Mouse (Mus musculus): ENCODE data around the gene Klra2. TPM values are rescaled to one million over a fixed set of nuclear protein-coding genes. Genes with fewer than 3 reads are reported as not detected.
A peak's percentile ranks its signal among the peaks of the same experiment; 100 is the strongest.
"Not testable (repeated sequence)": the region's sequence is repeated elsewhere in the genome, so short reads cannot be mapped to it uniquely, and the experiment has no call there.

Klra2 gene
- 0.27 and 0.30 TPM in 2 replicates for polyA plus RNA-seq (2015; fragmentation: Nextera tagmentation; extraction: Ambion mirVana)

DNA sequence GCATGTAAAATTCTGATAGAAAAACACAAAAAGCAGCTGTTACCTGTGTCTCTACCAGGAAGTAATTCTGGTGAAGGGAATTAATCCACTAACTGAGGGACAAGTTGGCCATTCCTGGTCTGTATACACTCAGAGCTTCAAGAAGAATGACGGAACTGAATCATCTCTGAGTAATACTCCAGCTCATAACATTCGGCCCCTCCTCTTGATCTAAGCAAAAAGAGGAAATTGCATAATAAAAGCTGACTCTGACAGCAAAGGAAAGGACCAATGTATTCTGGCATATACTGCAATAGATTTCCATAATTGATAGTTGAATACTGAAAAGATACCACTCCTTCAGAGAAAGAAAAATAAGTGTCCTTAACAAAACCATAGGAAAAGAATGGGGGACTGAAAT, at the start of gene Klra2:
Gene Klra2, minus strand, starts transcription at position 157 of the 400 bp plus-strand sequence.
- Histone ChIP-seq H3K9ac (no peak within 1 kb of the TSS), H3K4me1 (no peaks in the 10 kb centered on the region), H3K9me3 (replicated peaks) (no peaks in the 10 kb centered on the region), H3K36me3 (no peaks in the 10 kb centered on the region), H3K4me2 (no peak within 1 kb of the TSS), H3K27ac (no peak within 1 kb of the TSS), H3K27me3 (no peaks in the 10 kb centered on the region), H3K4me3 (replicated peaks) (no peak within 1 kb of the TSS)
- WGBS: 85% methylated on average over 2 of the region's 2 CpGs
- no peak for ATAC-seq (replicated peaks; ENCODE audit: low FRiP score)

DNA sequence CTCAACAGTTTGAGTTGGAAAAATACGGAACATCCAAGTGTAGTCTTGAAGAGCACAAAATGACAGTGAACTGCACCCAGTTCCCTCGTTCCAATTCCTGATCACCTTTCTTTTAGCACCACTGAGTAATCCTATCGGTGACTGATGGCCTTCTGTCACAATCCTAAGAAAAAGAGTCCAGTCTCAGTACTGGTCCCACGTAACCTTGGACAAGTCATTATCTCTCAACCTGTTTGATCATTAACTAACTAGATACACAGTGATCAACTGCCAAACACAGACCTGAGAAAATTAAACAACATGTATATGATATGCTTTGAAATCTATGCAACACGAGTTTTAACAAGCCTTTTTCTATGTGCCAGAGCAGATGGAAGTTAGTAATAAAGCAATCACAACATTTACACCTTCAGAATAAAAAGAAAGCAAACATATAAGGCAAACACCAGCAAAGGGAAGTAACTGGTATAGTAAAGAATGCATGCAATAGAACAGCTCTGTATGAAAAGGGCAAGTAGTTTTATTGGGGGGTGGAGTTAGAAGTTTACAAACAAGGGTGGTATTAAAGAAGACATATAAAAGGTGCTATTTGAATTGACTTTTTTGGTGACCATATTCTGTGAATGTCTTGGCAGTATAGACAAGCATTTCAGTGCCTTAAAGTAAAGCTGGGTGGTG, 47.4 kb upstream of the Klra2 start:
- Histone ChIP-seq H3K9me3 (replicated peaks) (no peaks in the 10 kb centered on the region), H3K9ac (no peak overlapping the region), H3K27me3 (no peaks in the 10 kb centered on the region), H3K27ac (no peak overlapping the region), H3K4me1 (peaks cover 13% of the 10 kb centered on the region; the same call in 1 of the 2 replicates), H3K4me2 (no peak overlapping the region), H3K4me3 (replicated peaks) (no peak overlapping the region), H3K36me3 (no peaks in the 10 kb centered on the region)
- 81% methylated on average over 5 of the region's 5 CpGs for WGBS
- ATAC-seq (replicated peaks; ENCODE audit: low FRiP score): no peak

DNA sequence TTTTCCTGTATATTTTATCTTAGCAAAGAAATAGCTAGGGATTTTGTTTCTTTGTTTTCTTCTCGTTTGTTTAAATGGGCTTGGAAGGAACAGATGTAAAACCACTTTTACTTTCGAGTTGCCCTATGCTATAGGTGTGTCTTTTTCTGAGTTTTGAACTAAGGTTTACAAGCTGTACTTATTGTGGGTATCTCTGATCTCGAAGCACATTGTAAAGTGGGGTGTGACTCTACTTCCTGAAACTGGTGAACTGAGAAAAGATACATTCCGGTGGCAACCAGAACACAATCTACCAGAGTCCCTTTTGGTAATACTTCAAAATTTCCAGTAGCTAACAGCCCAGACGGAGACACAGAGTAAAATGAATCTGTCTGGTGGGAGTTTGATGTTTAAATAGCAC, 46.8 kb upstream of the Klra2 start:
- 85% methylated on average over 5 of the region's 5 CpGs for WGBS
- no peak overlapping the region for H3K9ac ChIP-seq
- 0 out of 2 replicates have a peak, but pooled peaks cover 2% of the 10 kb centered on the region for H3K36me3 ChIP-seq
- H3K9me3 ChIP-seq (replicated peaks): no peaks in the 10 kb centered on the region
- no peaks in the 10 kb centered on the region for H3K27me3 ChIP-seq
- peaks cover 13% of the 10 kb centered on the region; the same call in 1 of the 2 replicates for H3K4me1 ChIP-seq
- H3K4me3 ChIP-seq (replicated peaks): no peak overlapping the region
- H3K27ac ChIP-seq: no peak overlapping the region
- 0 out of 2 replicates have a peak overlapping the region, but pooled peaks have one; percentile 70 for H3K4me2 ChIP-seq
- ATAC-seq (replicated peaks; ENCODE audit: low FRiP score): no peak

DNA sequence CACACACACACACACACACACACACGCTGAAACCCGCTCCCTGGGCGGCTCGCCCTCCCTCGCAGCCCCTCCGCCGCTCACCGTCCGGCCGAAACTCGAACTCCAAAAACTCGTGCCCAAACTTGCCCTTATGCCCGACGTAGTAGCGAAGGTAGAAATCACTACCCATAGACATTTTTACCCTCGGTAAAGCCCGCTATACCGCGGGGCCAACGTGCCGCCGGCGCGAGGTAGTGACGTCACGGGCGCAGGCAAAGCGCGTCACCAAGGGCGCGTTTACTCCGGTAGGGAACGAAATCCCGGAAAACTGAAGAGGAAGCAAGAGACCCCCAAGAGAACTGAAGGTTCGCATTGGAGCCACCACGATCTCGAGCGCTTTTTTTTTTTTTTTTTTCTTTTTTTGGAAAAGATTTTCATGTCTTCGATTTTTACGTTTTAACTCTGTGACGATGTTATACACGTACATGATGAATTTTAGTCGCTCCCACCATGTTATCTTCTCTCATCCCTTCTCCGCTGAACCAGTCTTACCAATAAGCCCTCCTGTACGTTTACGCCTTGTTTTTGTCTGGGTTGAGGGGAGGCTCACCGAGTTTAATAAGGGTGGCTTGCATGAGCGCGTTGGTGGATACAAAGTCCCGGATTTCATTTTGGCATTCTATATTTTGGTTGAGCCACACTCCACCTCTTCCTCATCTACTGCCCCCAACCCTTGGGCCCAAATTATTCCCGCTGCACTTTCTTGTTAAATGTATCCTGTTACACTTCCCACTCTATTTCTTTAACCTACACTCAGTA, 46.0 kb upstream of the Klra2 start, which contains the start of gene Magohb:
Gene Magohb, minus strand, starts transcription at position 254 of the 798 bp plus-strand sequence.
- peak within 1 kb of the TSS; percentile 59 for H3K9ac ChIP-seq
- no peaks in the 10 kb centered on the region for H3K9me3 ChIP-seq (replicated peaks)
- peak within 1 kb of the TSS; percentile 74 for H3K27ac ChIP-seq
- ATAC-seq (replicated peaks; ENCODE audit: low FRiP score): peak; percentile 86
- H3K4me3 ChIP-seq (replicated peaks): peak within 1 kb of the TSS; percentile 83
- no peaks in the 10 kb centered on the region for H3K27me3 ChIP-seq
- 3% methylated on average over 51 of the region's 51 CpGs for WGBS
- H3K4me1 ChIP-seq: peaks cover 13% of the 10 kb centered on the region; the same call in 1 of the 2 replicates
- peaks cover 8% of the 10 kb centered on the region for H3K36me3 ChIP-seq
- peak within 1 kb of the TSS; percentile 70 for H3K4me2 ChIP-seq

DNA sequence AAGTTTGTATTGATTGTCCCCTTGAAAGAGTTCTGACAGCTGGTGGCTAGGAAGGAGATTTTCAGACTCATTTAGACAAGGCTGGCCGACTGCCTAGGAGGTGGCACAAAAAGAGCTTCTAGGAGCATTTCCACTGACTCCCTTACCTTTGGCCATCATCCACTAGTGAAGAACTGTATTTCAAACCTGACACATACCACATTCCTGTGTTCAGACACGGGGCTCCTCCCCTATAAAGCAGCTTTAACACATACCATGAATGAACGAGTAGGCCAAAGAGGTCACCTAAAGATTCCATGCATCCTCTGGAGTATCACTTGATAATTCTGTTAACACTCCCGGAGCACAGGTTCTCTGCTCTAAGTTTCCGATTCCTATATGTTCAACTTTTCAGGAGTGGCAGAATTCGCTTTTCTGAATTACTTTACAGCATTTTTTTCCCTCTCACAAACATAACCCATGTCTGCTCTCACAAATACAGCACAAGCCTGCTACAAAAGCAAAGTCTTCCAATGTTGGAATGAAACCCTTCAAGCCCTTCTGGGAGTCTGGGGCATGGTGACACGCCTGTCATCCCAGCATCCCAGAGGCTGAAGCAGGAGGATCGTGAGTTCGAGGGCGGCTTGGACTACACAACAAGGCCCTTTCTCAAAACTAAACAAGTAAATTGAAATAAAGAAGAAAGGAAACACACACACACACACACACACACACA, 45.3 kb upstream of the Klra2 start:
- no peaks in the 10 kb centered on the region for H3K9me3 ChIP-seq (replicated peaks)
- H3K4me1 ChIP-seq: peaks cover 13% of the 10 kb centered on the region; the same call in 1 of the 2 replicates
- no peaks in the 10 kb centered on the region for H3K27me3 ChIP-seq
- peak; percentile 71 for ATAC-seq (replicated peaks; ENCODE audit: low FRiP score)
- H3K4me2 ChIP-seq: peak overlapping the region; percentile 70
- 15% methylated on average over 10 of the region's 10 CpGs for WGBS
- H3K27ac ChIP-seq: peak overlapping the region; percentile 74
- peak overlapping the region; percentile 83 for H3K4me3 ChIP-seq (replicated peaks)
- H3K9ac ChIP-seq: peak overlapping the region; percentile 59
- peaks cover 15% of the 10 kb centered on the region for H3K36me3 ChIP-seq

DNA sequence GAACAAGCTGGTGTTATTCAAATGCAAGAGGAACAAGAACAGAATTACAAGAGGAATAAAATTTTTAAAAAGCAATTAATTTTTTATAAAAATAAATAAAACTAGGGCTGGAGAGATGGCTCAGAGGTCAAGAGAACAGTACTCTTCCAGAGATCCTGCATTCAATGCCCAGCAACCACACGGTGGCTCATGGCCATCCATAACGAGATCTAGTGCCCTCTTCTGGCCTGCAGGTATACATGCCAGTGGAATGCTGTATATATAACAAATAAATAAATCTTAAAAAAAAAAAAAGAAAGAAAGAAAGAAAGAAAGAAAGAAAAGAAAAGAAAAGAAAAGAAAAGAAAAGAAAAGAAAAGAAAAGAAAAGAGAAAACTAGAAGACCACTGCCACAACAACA, 43.3 kb upstream of the Klra2 start:
- H3K9me3 ChIP-seq (replicated peaks): no peaks in the 10 kb centered on the region
- peaks cover 13% of the 10 kb centered on the region; the same call in 1 of the 2 replicates for H3K4me1 ChIP-seq
- no peak overlapping the region for H3K4me2 ChIP-seq
- no peaks in the 10 kb centered on the region for H3K27me3 ChIP-seq
- WGBS: 22% methylated on average over 2 of the region's 2 CpGs
- H3K36me3 ChIP-seq: peaks cover 25% of the 10 kb centered on the region
- no peak overlapping the region for H3K27ac ChIP-seq
- no peak for ATAC-seq (replicated peaks; ENCODE audit: low FRiP score)
- H3K9ac ChIP-seq: no peak overlapping the region
- no peak overlapping the region for H3K4me3 ChIP-seq (replicated peaks)

DNA sequence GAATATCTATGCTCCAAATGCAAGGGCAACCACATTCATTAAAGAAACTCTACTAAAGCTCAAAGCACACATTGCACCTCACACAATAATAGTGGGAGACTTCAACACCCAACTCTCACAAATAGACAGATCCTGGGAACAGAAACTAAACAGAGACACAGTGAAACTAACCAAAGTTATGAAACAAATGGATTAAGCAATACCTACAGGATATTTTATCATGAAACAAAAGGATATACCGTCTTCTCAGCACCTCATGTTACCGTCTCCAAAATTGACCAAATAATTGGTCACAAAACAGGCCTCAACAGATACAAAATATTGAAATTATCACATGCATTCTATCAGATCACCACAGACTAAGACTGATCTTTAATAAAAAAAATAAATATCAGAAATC, 31.0 kb upstream of the Klra2 start:
- not testable (repeated sequence) for ATAC-seq (replicated peaks; ENCODE audit: low FRiP score); H3K9ac ChIP-seq; H3K4me1 ChIP-seq; H3K27ac ChIP-seq; H3K27me3 ChIP-seq; H3K9me3 ChIP-seq (replicated peaks); H3K4me2 ChIP-seq; H3K4me3 ChIP-seq (replicated peaks)
- 97% methylated on average over 2 of the region's 2 CpGs for WGBS
- peaks cover 25% of the 10 kb centered on the region for H3K36me3 ChIP-seq

DNA sequence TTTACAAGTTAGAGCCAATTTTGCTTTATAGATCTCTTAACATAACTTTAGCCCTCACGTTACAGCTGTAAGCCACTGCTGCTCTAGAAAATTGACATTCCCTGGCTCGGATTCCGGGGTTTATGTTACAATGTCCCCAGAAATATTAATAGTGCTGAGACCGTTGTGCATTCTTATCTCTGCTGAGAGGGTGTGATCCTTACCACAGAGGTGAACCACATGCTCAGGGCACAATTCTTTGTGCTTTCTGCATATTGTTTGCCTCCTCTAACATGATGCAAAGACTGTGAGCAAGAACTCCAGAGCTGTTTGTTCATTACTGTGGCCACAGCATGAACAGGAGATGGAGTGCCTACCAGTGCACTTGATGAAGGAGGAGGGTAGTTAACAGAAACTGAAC, 29.5 kb upstream of the Klra2 start:
- H3K9me3 ChIP-seq (replicated peaks): no peaks in the 10 kb centered on the region
- H3K9ac ChIP-seq: no peak overlapping the region
- no peak overlapping the region for H3K27ac ChIP-seq
- no peaks in the 10 kb centered on the region for H3K27me3 ChIP-seq
- peaks cover 10% of the 10 kb centered on the region for H3K36me3 ChIP-seq
- 80% methylated on average over 4 of the region's 4 CpGs for WGBS
- H3K4me1 ChIP-seq: no peaks in the 10 kb centered on the region
- no peak for ATAC-seq (replicated peaks; ENCODE audit: low FRiP score)
- H3K4me3 ChIP-seq (replicated peaks): no peak overlapping the region
- H3K4me2 ChIP-seq: no peak overlapping the region

DNA sequence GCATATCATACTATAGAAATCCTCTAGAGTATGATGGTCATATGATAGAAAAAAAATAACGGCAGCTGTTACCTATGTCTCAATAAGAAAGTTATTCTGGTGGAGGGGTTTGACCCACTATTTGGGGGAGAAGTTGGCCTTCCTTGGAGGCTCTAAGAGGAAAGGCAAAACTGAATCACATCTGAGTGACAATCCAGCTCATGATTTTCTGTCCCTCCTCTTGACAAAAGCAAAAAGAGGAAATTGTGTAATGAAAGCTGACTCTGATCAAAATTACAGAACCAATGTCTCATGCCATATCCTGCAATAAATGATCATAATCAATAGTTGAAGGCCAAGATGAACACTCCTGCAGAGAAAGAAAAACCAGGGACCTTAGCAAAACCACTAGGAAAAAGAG, 25.1 kb upstream of the Klra2 start:
- no peak for ATAC-seq (replicated peaks; ENCODE audit: low FRiP score)
- Histone ChIP-seq H3K4me1 (no peaks in the 10 kb centered on the region), H3K9me3 (replicated peaks) (no peaks in the 10 kb centered on the region), H3K9ac (no peak overlapping the region), H3K4me3 (replicated peaks) (no peak overlapping the region), H3K36me3 (peaks cover 1% of the 10 kb centered on the region; the same call in 1 of the 2 replicates), H3K4me2 (no peak overlapping the region), H3K27me3 (no peaks in the 10 kb centered on the region), H3K27ac (no peak overlapping the region)
- WGBS: 93% methylated on average over 1 of the region's 1 CpGs

DNA sequence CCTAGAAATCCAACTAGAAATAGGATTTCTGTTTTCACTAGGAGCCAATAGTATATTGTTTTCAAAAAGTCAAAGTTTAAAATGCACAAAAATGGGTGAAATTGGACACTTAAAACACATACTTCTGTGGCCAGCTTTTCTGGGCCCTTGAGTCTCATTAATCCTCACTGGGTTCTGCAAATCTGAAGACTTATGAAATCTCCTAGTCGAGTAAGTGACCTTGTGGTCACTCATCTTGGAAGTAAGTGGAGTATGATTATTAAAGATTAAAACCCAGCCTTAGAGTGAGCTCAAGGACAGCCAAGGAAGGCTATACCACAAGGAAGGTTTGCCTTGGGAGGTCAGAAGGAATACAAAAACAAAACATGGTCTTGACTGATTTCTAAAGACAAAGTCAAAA, 23.1 kb upstream of the Klra2 start:
- H3K36me3 ChIP-seq: no peaks in the 10 kb centered on the region
- no peak overlapping the region for H3K27ac ChIP-seq
- H3K4me1 ChIP-seq: no peaks in the 10 kb centered on the region
- H3K27me3 ChIP-seq: no peaks in the 10 kb centered on the region
- H3K9ac ChIP-seq: no peak overlapping the region
- ATAC-seq (replicated peaks; ENCODE audit: low FRiP score): no peak
- no peak overlapping the region for H3K4me2 ChIP-seq
- WGBS: 63% methylated on average over 1 of the region's 1 CpGs
- no peak overlapping the region for H3K4me3 ChIP-seq (replicated peaks)
- H3K9me3 ChIP-seq (replicated peaks): no peaks in the 10 kb centered on the region

DNA sequence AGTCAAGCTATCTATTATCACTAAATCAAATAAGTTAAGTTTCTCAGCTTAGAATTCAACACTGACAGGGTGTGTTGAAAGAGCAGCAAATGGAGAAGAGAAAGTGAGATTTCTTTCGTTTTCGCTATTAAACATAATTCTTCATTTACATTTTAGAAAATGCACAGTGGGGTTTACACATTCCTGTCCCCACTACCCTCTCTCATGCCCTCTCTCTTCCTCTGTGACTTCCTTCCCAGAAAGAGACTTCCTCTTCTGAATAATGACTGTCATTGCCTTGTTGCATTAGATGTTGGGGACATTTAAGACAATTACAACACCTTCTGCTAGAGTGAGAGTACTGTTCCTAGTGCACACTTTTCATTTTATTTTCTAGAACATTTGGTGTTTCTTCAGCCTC, 22.4 kb upstream of the Klra2 start:
- Histone ChIP-seq H3K4me3 (replicated peaks) (no peak overlapping the region), H3K27me3 (no peaks in the 10 kb centered on the region), H3K9ac (no peak overlapping the region), H3K36me3 (no peaks in the 10 kb centered on the region), H3K9me3 (replicated peaks) (no peaks in the 10 kb centered on the region), H3K4me2 (no peak overlapping the region), H3K4me1 (no peaks in the 10 kb centered on the region), H3K27ac (no peak overlapping the region)
- ATAC-seq (replicated peaks; ENCODE audit: low FRiP score): no peak
- WGBS: 89% methylated on average over 2 of the region's 2 CpGs

DNA sequence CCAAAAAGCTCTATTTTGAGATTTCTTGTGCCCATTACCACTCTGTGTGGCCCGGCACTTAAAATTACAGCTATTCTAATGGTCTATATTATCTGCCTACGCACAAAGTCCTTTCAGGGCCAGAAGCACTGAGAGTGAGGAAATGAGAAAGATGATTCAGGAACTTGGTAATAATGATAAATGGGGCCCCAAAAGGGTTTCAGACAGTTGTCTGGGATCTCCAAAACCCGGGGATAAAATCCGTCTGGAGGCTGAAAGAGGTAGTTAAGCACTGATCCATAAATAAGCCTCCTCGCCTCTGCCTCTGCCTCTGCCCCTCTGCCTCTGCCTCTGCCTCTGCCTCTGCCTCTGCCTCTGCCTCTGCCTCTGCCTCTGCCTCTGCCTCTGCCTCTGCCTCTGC, 17.0 kb upstream of the Klra2 start:
- no peaks in the 10 kb centered on the region for H3K27me3 ChIP-seq
- H3K27ac ChIP-seq: no peak overlapping the region
- no peaks in the 10 kb centered on the region for H3K4me1 ChIP-seq
- H3K9ac ChIP-seq: no peak overlapping the region
- no peaks in the 10 kb centered on the region for H3K36me3 ChIP-seq
- H3K4me2 ChIP-seq: no peak overlapping the region
- 78% methylated on average over 5 of the region's 5 CpGs for WGBS
- no peak overlapping the region for H3K4me3 ChIP-seq (replicated peaks)
- no peak for ATAC-seq (replicated peaks; ENCODE audit: low FRiP score)
- no peaks in the 10 kb centered on the region for H3K9me3 ChIP-seq (replicated peaks)

All from kidney, embryonic 15.5 days (tissue).